Mouse (Mus musculus): Measurements from ENCODE around the gene Tmem106b. TPM values are rescaled to one million over a fixed set of nuclear protein-coding genes. Genes with fewer than 3 reads are reported as not detected.

Tmem106b gene
- total and polyA plus RNA-seq, 3 experiments: 14.2 to 144 (median 16.6) TPM

DNA sequence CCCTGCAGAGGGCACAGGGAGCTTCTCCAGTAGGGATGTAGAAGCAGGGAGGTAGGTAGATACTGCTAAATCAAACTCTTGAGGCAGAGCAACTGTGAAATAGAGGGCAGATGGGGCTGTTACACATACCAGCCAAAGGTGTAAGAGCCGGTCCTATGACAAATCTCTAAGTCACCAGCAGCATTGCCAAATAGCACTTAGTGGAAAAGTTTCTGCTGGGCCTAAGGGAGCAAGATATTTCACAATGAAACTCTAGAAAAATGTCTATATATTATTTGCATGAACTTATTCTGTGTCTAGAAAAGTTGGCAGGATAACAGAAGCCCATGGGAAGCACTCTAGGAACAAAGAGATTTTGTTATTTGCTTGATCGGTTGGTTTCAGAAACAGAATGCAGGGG is 4.3 kb downstream of the Tmem106b start:
- peaks cover 4 to 13% of the 10 kb centered on the region in 2 experiments for H3K4me1 ChIP-seq (ENCODE audit: control insufficient read depth in 1 of 2, insufficient read depth in 2 of 2, low read length in 2 of 2)
- peaks cover 8% of the 10 kb centered on the region for H3K79me2 ChIP-seq (ENCODE audit: control insufficient read depth, insufficient read depth, low read length, poor library complexity)
- H3K4me3 ChIP-seq (ENCODE audit: control insufficient read depth in 1 of 2, insufficient read depth in 1 of 2, low read depth in 2 of 2, low read length in 2 of 2): no peak overlapping the region
- H3K9me3 ChIP-seq (replicated peaks; ENCODE audit: insufficient read depth, low read length): no peaks in the 10 kb centered on the region
- H3K9ac ChIP-seq (ENCODE audit: control insufficient read depth, low read depth, low read length, poor library complexity, severe bottlenecking): no peak overlapping the region
- no peaks in the 10 kb centered on the region for H3K27me3 ChIP-seq (ENCODE audit: control insufficient read depth in 1 of 2, insufficient read depth in 2 of 2, low read length in 2 of 2)
- H3K36me3 ChIP-seq (ENCODE audit: control insufficient read depth in 1 of 2, insufficient read depth in 2 of 2, low read length in 2 of 2): peaks cover 0 to 23% of the 10 kb centered on the region in 2 experiments; a peak in 3 of 4 replicates
- no peak for TF ChIP-seq GABPA (IDR thresholded peaks at IDR 0.05; ENCODE audit: low read depth, low read length)
- no peak for TF ChIP-seq MEF2A (IDR thresholded peaks at IDR 0.05; ENCODE audit: extremely low read depth, insufficient replicate concordance, low read depth, low read length, poor library complexity, severe bottlenecking)
- TF ChIP-seq NELFE (IDR thresholded peaks at IDR 0.05; ENCODE audit: low read depth, low read length): no peak
- no peak for TF ChIP-seq ZMIZ1 (IDR thresholded peaks at IDR 0.05; ENCODE audit: low read depth, low read length)
- TF ChIP-seq SIN3A (IDR thresholded peaks at IDR 0.05; ENCODE audit: low read length): no peak
- TF ChIP-seq CHD2 (IDR thresholded peaks at IDR 0.05; ENCODE audit: low read length): no peak
- TF ChIP-seq USF2 (IDR thresholded peaks at IDR 0.05; ENCODE audit: borderline replicate concordance in 1 of 2, insufficient read depth in 1 of 2, low read depth in 1 of 2, low read length in 2 of 2): no peak
- H3K27ac ChIP-seq (ENCODE audit: control insufficient read depth, low read depth, low read length): no peak overlapping the region
- DNase-seq (ENCODE audit: low read depth, low spot score): no peak

- no peaks in the 10 kb centered on the region for H3K9me3 ChIP-seq (replicated peaks; ENCODE audit: insufficient read depth, low read length)
- TF ChIP-seq JUND (IDR thresholded peaks at IDR 0.05; ENCODE audit: low read depth, low read length) (no peak), UBTF (IDR thresholded peaks at IDR 0.05; ENCODE audit: borderline replicate concordance, insufficient read depth, low read depth, low read length) (no peak), ZC3H11A (IDR thresholded peaks at IDR 0.05; ENCODE audit: low read depth, low read length) (no peak)
- H3K36me3 ChIP-seq (ENCODE audit: control insufficient read depth in 1 of 2, insufficient read depth in 2 of 2, low read length in 2 of 2): peaks cover 0 to 10% of the 10 kb centered on the region in 2 experiments; a peak in 2 of 4 replicates
- H3K27me3 ChIP-seq (ENCODE audit: control insufficient read depth in 1 of 2, insufficient read depth in 2 of 2, low read length in 2 of 2): no peaks in the 10 kb centered on the region
- no peak overlapping the region for H3K9ac ChIP-seq (ENCODE audit: control insufficient read depth, low read depth, low read length, poor library complexity, severe bottlenecking)
- no peak overlapping the region for H3K4me3 ChIP-seq (ENCODE audit: control insufficient read depth in 1 of 2, insufficient read depth in 1 of 2, low read depth in 2 of 2, low read length in 2 of 2)
- no peak for DNase-seq (ENCODE audit: low read depth, low spot score)
- H3K27ac ChIP-seq (ENCODE audit: control insufficient read depth, low read depth, low read length): no peak overlapping the region
- no peaks in the 10 kb centered on the region for H3K79me2 ChIP-seq (ENCODE audit: control insufficient read depth, insufficient read depth, low read length, poor library complexity)
- no peaks in the 10 kb centered on the region for H3K4me1 ChIP-seq (ENCODE audit: control insufficient read depth in 1 of 2, insufficient read depth in 2 of 2, low read length in 2 of 2)
Observed at GRCm38 (mm10) chr6:13082881-13083280, 13.3 kb downstream of the Tmem106b start.

- no peak overlapping the region for H3K9ac ChIP-seq (ENCODE audit: control insufficient read depth, low read depth, low read length, poor library complexity, severe bottlenecking)
- H3K79me2 ChIP-seq (ENCODE audit: control insufficient read depth, insufficient read depth, low read length, poor library complexity): no peaks in the 10 kb centered on the region
- no peak overlapping the region for H3K4me3 ChIP-seq (ENCODE audit: control insufficient read depth in 1 of 2, insufficient read depth in 1 of 2, low read depth in 2 of 2, low read length in 2 of 2)
- no peak for TF ChIP-seq MEF2A (IDR thresholded peaks at IDR 0.05; ENCODE audit: extremely low read depth, insufficient replicate concordance, low read depth, low read length, poor library complexity, severe bottlenecking)
- no peak for TF ChIP-seq POLR2AphosphoS5 (IDR thresholded peaks at IDR 0.05; ENCODE audit: borderline replicate concordance, low read depth, low read length)
- no peak for TF ChIP-seq TCF12 (IDR thresholded peaks at IDR 0.05; ENCODE audit: low read depth, low read length)
- no peak for TF ChIP-seq ETS1 (IDR thresholded peaks at IDR 0.05; ENCODE audit: low read depth, low read length)
- DNase-seq (ENCODE audit: low read depth, low spot score): no peak
- H3K36me3 ChIP-seq (ENCODE audit: control insufficient read depth in 1 of 2, insufficient read depth in 2 of 2, low read length in 2 of 2): no peaks in the 10 kb centered on the region
- no peaks in the 10 kb centered on the region for H3K9me3 ChIP-seq (replicated peaks; ENCODE audit: insufficient read depth, low read length)
- no peaks in the 10 kb centered on the region for H3K4me1 ChIP-seq (ENCODE audit: control insufficient read depth in 1 of 2, insufficient read depth in 2 of 2, low read length in 2 of 2)
- H3K27ac ChIP-seq (ENCODE audit: control insufficient read depth, low read depth, low read length): no peak overlapping the region
- no peaks in the 10 kb centered on the region for H3K27me3 ChIP-seq (ENCODE audit: control insufficient read depth in 1 of 2, insufficient read depth in 2 of 2, low read length in 2 of 2)
Observed at GRCm38 (mm10) chr6:13096656-13097435, 27.3 kb downstream of the Tmem106b start.

Data from MEL (cell line).